Comparison of ENCODE assay signal across 7 mouse cellular contexts in genomic region chrX:50597105-50597504, GRCm38 (mm10).
DNase-seq lines count a peak whose midpoint lies in the region; ATAC-seq and TF ChIP-seq lines count a peak whose summit lies in the region.

No protein-coding gene starts in this region.

- H3K4me1 ChIP-seq in lung, embryonic 14.5 days (ENCODE audit: insufficient read depth): no peaks in the 10 kb centered on the region
- H3K4me1 ChIP-seq in lung, adult 2 months (ENCODE audit: control insufficient read depth, insufficient read depth, low read length): no peaks in the 10 kb centered on the region
- no peaks in the 10 kb centered on the region for H3K4me1 ChIP-seq in forebrain, embryonic 11.5 days (replicated peaks; ENCODE audit: control insufficient read depth, insufficient read depth, low read length)
- no peaks in the 10 kb centered on the region for H3K4me1 ChIP-seq in hindbrain, embryonic 16.5 days (ENCODE audit: control insufficient read depth, insufficient read depth, low read depth, low read length)

- TF ChIP-seq POLR2A in lung, adult 2 months (IDR thresholded peaks at IDR 0.05; ENCODE audit: borderline replicate concordance, extremely low read depth, low read depth, low read length): no peak

- no peaks in the 10 kb centered on the region for H3K27me3 ChIP-seq in lung, embryonic 14.5 days (ENCODE audit: insufficient read depth, low read length)
- H3K27me3 ChIP-seq in forebrain, embryonic 11.5 days (ENCODE audit: control insufficient read depth, insufficient read depth, low read length): no peaks in the 10 kb centered on the region
- H3K27me3 ChIP-seq in hindbrain, embryonic 16.5 days (replicated peaks; ENCODE audit: control insufficient read depth, insufficient read depth, low read length): no peaks in the 10 kb centered on the region

- no peak overlapping the region for H3K9ac ChIP-seq in lung, embryonic 14.5 days
- no peak overlapping the region; the same call in 1 of the 2 replicates for H3K9ac ChIP-seq in forebrain, embryonic 11.5 days (ENCODE audit: low read length)
- no peak overlapping the region for H3K9ac ChIP-seq in hindbrain, embryonic 16.5 days (ENCODE audit: low read depth, low read length)

- no peaks in the 10 kb centered on the region for H3K79me2 ChIP-seq in macrophage (ENCODE audit: inconsistent target)

- peaks cover 7% of the 10 kb centered on the region; the same call in 1 of the 2 replicates for H3K36me3 ChIP-seq in lung, embryonic 14.5 days (ENCODE audit: insufficient read depth)
- no peaks in the 10 kb centered on the region for H3K36me3 ChIP-seq in forebrain, embryonic 11.5 days (ENCODE audit: control insufficient read depth, insufficient read depth, low read length)
- 0 out of 2 replicates have a peak, but pooled peaks cover 5% of the 10 kb centered on the region for H3K36me3 ChIP-seq in hindbrain, embryonic 16.5 days (ENCODE audit: control insufficient read depth, insufficient read depth, low read length)
- no peaks in the 10 kb centered on the region for H3K36me3 ChIP-seq in macrophage (ENCODE audit: inconsistent target)

- ATAC-seq in lung, embryonic 14.5 days (ENCODE audit: insufficient read depth): no peak
- no peak for ATAC-seq in forebrain, embryonic 11.5 days (replicated peaks; ENCODE audit: low FRiP score)
- no peak for ATAC-seq in hindbrain, embryonic 16.5 days
- ATAC-seq in inflammation-experienced regulatory T-cells, adult 6 months: no peak

- H3K27ac ChIP-seq in lung, embryonic 14.5 days (ENCODE audit: low read depth): peak overlapping the region; percentile 32; the same call in 1 of the 2 replicates
- H3K27ac ChIP-seq in forebrain, embryonic 11.5 days (ENCODE audit: low read depth, low read length): no peak overlapping the region
- H3K27ac ChIP-seq in hindbrain, embryonic 16.5 days (ENCODE audit: low read depth, low read length): peak overlapping the region; percentile 66; the same call in 1 of the 2 replicates
- H3K27ac ChIP-seq in macrophage: peak overlapping the region; percentile 55

- H3K9me3 ChIP-seq in lung, embryonic 14.5 days (ENCODE audit: low read depth, low read length): no peaks in the 10 kb centered on the region
- H3K9me3 ChIP-seq in forebrain, embryonic 11.5 days (ENCODE audit: control insufficient read depth, low read length): no peaks in the 10 kb centered on the region
- no peaks in the 10 kb centered on the region for H3K9me3 ChIP-seq in hindbrain, embryonic 16.5 days (ENCODE audit: control insufficient read depth, low read length)

- peak; percentile 64 for TF ChIP-seq CTCF in lung, embryonic 14.5 days (IDR thresholded peaks at IDR 0.05; ENCODE audit: low read depth)
- no peak for TF ChIP-seq CTCF in lung, adult 2 months (IDR thresholded peaks at IDR 0.05; ENCODE audit: insufficient read depth, low read length)

- no peak overlapping the region for H3K4me3 ChIP-seq in lung, embryonic 14.5 days (ENCODE audit: low read depth, low read length)
- no peak overlapping the region for H3K4me3 ChIP-seq in lung, adult 2 months (replicated peaks; ENCODE audit: extremely low read depth, low read depth, low read length)
- no peak overlapping the region for H3K4me3 ChIP-seq in forebrain, embryonic 11.5 days (ENCODE audit: low read depth, low read length)
- H3K4me3 ChIP-seq in hindbrain, embryonic 16.5 days (ENCODE audit: low read length): peak overlapping the region; percentile 16; the same call in 1 of the 2 replicates
- no peak overlapping the region for H3K4me3 ChIP-seq in macrophage (ENCODE audit: inconsistent target)

- WGBS in lung, embryonic 14.5 days: 59% methylated on average over 6 of the region's 6 CpGs
- 41% methylated on average over 6 of the region's 6 CpGs for WGBS in lung, adult 2 months
- WGBS in forebrain, embryonic 11.5 days: 62% methylated on average over 6 of the region's 6 CpGs
- 79% methylated on average over 6 of the region's 6 CpGs for WGBS in hindbrain, embryonic 16.5 days
- WGBS in macrophage (ENCODE audit: missing documents): 59% methylated on average over 6 of the region's 6 CpGs

- H3K4me2 ChIP-seq in lung, embryonic 14.5 days: peak overlapping the region; percentile 25; the same call in 1 of the 2 replicates
- 0 out of 2 replicates have a peak overlapping the region, but pooled peaks have one; percentile 8 for H3K4me2 ChIP-seq in forebrain, embryonic 11.5 days (ENCODE audit: low read depth, low read length, severe bottlenecking)
- H3K4me2 ChIP-seq in hindbrain, embryonic 16.5 days (ENCODE audit: low read length): peak overlapping the region; percentile 39

- peak; percentile 73 for DNase-seq in lung, embryonic 14.5 days
- no peak for DNase-seq in lung, adult 2 months
- DNase-seq in Muller cell, postnatal 12 days (ENCODE audit: inconsistent ontology term): peak; percentile 60
- peak; percentile 73 for DNase-seq in forebrain, embryonic 11.5 days (ENCODE audit: low spot score)
